Mouse (Mus musculus): ENCODE data around the gene Olfr429. TPM values are rescaled to one million over a fixed set of nuclear protein-coding genes. Genes with fewer than 3 reads are reported as not detected.

The Olfr429 gene
- polyA plus RNA-seq, 1 experiment: not detected

Other genes with a start within 250 kb of the Olfr429 start
- gene Ifi211, start 171.3 kb upstream of the Olfr429 start, polyA plus RNA-seq (2012; rRNA removed): 0.84 and 1.5 TPM in 2 replicates
- 2.8 and 2.9 TPM in 2 replicates for gene Mndal, start 141.8 kb upstream of the Olfr429 start, polyA plus RNA-seq (2012; rRNA removed)
- gene Ifi203, start 141.7 kb upstream of the Olfr429 start, polyA plus RNA-seq (2012; rRNA removed): 5.5 and 7.7 TPM in 2 replicates
- 0.34 TPM in 1 of 2 replicates, not detected in the other for gene Ifi202b, start 101.6 kb upstream of the Olfr429 start, polyA plus RNA-seq (2012; rRNA removed)
- 2.8 and 2.9 TPM in 2 replicates for gene Ifi205, start 52.5 kb upstream of the Olfr429 start, polyA plus RNA-seq (2012; rRNA removed)
- gene Olfr433, start 43.6 kb upstream of the Olfr429 start, polyA plus RNA-seq (2012; rRNA removed): 0.08 and 0.27 TPM in 2 replicates
- gene Olfr432, start 35.1 kb upstream of the Olfr429 start, polyA plus RNA-seq (2012; rRNA removed): 0.20 TPM in 1 of 2 replicates, not detected in the other
- not detected in 2 replicates for gene Olfr430, start 17.7 kb upstream of the Olfr429 start, polyA plus RNA-seq (2012; rRNA removed)
- not detected in 2 replicates for gene Olfr427, start 12.6 kb downstream of the Olfr429 start, polyA plus RNA-seq (2012; rRNA removed)
- not detected in 2 replicates for gene Olfr231, start 36.8 kb downstream of the Olfr429 start, polyA plus RNA-seq (2012; rRNA removed)
- gene Olfr424, start 47.2 kb downstream of the Olfr429 start, polyA plus RNA-seq (2012; rRNA removed): not detected in 2 replicates
- not detected in 2 replicates for gene Olfr420, start 71.3 kb downstream of the Olfr429 start, polyA plus RNA-seq (2012; rRNA removed)
- 0.01 and 0.06 TPM in 2 replicates for gene Spta1, start 88.4 kb downstream of the Olfr429 start, polyA plus RNA-seq (2012; rRNA removed)
- not detected in 2 replicates for gene Olfr419, start 167.7 kb downstream of the Olfr429 start, polyA plus RNA-seq (2012; rRNA removed)
- gene Mptx1, start 246.2 kb downstream of the Olfr429 start, polyA plus RNA-seq (2012; rRNA removed): not detected in 2 replicates

Data from gonadal fat pad, adult 2 months (tissue).